Comparison of ENCODE assay signal across 8 mouse cellular contexts in the genomic region with DNA sequence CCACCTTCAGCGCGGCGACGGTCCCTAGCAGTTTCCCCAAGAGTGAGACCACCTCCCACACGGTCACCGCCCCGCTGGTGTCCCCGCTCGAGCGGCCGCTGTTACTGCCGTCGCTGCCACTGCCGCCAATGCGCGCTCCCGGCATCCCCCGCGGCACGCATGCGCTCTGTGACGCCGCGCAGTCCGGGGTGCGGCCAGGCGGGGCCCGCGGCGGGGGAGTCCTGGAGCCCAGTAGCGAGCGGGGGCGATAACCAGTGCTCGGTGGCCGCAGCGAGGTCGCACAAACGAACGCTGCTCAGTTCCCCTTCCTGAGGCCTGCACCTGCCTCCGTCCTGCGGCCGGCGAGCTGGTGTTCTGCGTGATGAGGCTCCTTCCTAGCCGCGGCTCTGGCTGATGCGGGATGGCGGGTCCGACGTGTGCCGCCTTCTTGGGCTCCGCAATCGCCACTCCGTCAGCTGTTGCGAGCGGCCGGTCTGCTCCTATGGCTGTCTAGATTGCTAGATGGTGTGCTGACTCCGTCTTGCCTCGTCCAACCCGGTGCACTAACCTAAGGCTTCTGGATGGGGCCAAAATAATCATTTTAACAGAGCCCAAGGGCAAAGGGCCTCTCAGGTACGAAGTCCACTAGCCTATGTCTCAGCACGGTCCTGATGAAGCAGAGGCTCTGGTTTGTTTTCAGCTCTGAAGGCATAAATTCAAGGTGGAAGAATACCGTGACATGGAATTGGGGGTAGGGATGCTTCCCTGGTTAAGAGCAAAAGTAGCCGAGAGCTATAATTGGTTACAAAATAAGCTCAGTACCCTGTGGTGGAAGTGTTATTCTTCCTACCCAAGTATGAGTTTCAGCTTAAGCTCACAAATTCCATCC. TPM values are rescaled to one million over a fixed set of nuclear protein-coding genes. Genes with fewer than 3 reads are reported as not detected.
DNase-seq lines count a peak whose midpoint lies in the region; ATAC-seq and TF ChIP-seq lines count a peak whose summit lies in the region.

No protein-coding gene starts in this region.

- peaks cover 7% of the 10 kb centered on the region for H3K4me1 ChIP-seq in embryonic facial prominence, embryonic 13.5 days
- peaks cover 3% of the 10 kb centered on the region for H3K4me1 ChIP-seq in heart, adult 2 months (ENCODE audit: control insufficient read depth, insufficient read depth, low read length)
- H3K4me1 ChIP-seq in limb, embryonic 13.5 days = peaks cover 15% of the 10 kb centered on the region
- peaks cover 32% of the 10 kb centered on the region for H3K4me1 ChIP-seq in midbrain, embryonic 15.5 days

- peak overlapping the region; percentile 89 for H3K27ac ChIP-seq in embryonic facial prominence, embryonic 13.5 days
- H3K27ac ChIP-seq in heart, adult 2 months = peak overlapping the region; percentile 96
- peak overlapping the region; percentile 90 for H3K27ac ChIP-seq in limb, embryonic 13.5 days
- H3K27ac ChIP-seq in midbrain, embryonic 15.5 days = peak overlapping the region; percentile 97

- intact Hi-C loops in heart, adult 2 months (cut with DNase I) = loop anchor here (2.0 to 10.0 kb wide), 2 partner anchors 17 to 121 kb away; partner anchors contain the start of genes Lats1 and Pcmt1

- H3K79me2 ChIP-seq in heart, adult 2 months (replicated peaks; ENCODE audit: control insufficient read depth, insufficient read depth, low read length) = peaks cover 2% of the 10 kb centered on the region

- 0 out of 2 replicates have a peak, but pooled peaks have one; percentile 31 for TF ChIP-seq EP300 in heart, adult 2 months (IDR thresholded peaks at IDR 0.05; ENCODE audit: insufficient read depth, low read depth, low read length)

- WGBS in embryonic facial prominence, embryonic 13.5 days = under 1% methylated on average over 64 of the region's 64 CpGs
- WGBS in heart, adult 2 months = under 1% methylated on average over 64 of the region's 64 CpGs
- under 1% methylated on average over 64 of the region's 64 CpGs for WGBS in limb, embryonic 13.5 days
- WGBS in midbrain, embryonic 15.5 days = under 1% methylated on average over 64 of the region's 64 CpGs

- H3K9ac ChIP-seq in embryonic facial prominence, embryonic 13.5 days = peak overlapping the region; percentile 93
- peak overlapping the region; percentile 93 for H3K9ac ChIP-seq in heart, adult 2 months (ENCODE audit: low read depth, low read length)
- H3K9ac ChIP-seq in limb, embryonic 13.5 days = peak overlapping the region; percentile 89
- H3K9ac ChIP-seq in midbrain, embryonic 15.5 days = peak overlapping the region; percentile 91

- no peaks in the 10 kb centered on the region for H3K36me3 ChIP-seq in embryonic facial prominence, embryonic 13.5 days
- H3K36me3 ChIP-seq in heart, adult 2 months (ENCODE audit: control insufficient read depth, insufficient read depth, low read length) = peaks cover 3% of the 10 kb centered on the region; the same call in 1 of the 2 replicates
- no peaks in the 10 kb centered on the region for H3K36me3 ChIP-seq in limb, embryonic 13.5 days
- H3K36me3 ChIP-seq in midbrain, embryonic 15.5 days (replicated peaks) = no peaks in the 10 kb centered on the region

- peak overlapping the region; percentile 96 for H3K4me3 ChIP-seq in embryonic facial prominence, embryonic 13.5 days
- H3K4me3 ChIP-seq in heart, adult 2 months = peak overlapping the region; percentile 94
- peak overlapping the region; percentile 94 for H3K4me3 ChIP-seq in limb, embryonic 13.5 days
- peak overlapping the region; percentile 94 for H3K4me3 ChIP-seq in midbrain, embryonic 15.5 days

- H3K27me3 ChIP-seq in embryonic facial prominence, embryonic 13.5 days = no peaks in the 10 kb centered on the region
- H3K27me3 ChIP-seq in heart, adult 2 months (ENCODE audit: control insufficient read depth, insufficient read depth, low read length) = no peaks in the 10 kb centered on the region
- H3K27me3 ChIP-seq in limb, embryonic 13.5 days = no peaks in the 10 kb centered on the region
- no peaks in the 10 kb centered on the region for H3K27me3 ChIP-seq in midbrain, embryonic 15.5 days (replicated peaks)

- peak; percentile 84 for ATAC-seq in embryonic facial prominence, embryonic 13.5 days (ENCODE audit: insufficient number of reproducible peaks, insufficient read depth, low FRiP score, low TSS enrichment, low read depth)
- peak; percentile 93 for ATAC-seq in limb, embryonic 13.5 days (ENCODE audit: low FRiP score, low read depth)
- peak; percentile 93 for ATAC-seq in midbrain, embryonic 15.5 days (replicated peaks)

- peak; percentile 91 for TF ChIP-seq POLR2A in heart, adult 2 months (IDR thresholded peaks at IDR 0.05; ENCODE audit: insufficient read depth, low read depth, low read length)

- peak overlapping the region; percentile 87 for H3K4me2 ChIP-seq in embryonic facial prominence, embryonic 13.5 days
- peak overlapping the region; percentile 81 for H3K4me2 ChIP-seq in limb, embryonic 13.5 days (replicated peaks)
- H3K4me2 ChIP-seq in midbrain, embryonic 15.5 days = peak overlapping the region; percentile 90

- peak; percentile 75 for DNase-seq in 3T3-L1 (ENCODE audit: low read depth, low spot score)
- DNase-seq in adrenal gland, postnatal 4 days (ENCODE audit: low spot score in 2 of 2) = peak; percentile 86 to 88
- peak; percentile 96 to 98 for DNase-seq in heart, adult 2 months
- peak; percentile 89 for DNase-seq in kidney, adult 8-10 months
- DNase-seq in spleen, adult 18-20 months = peak; percentile 86 to 93

- H3K9me3 ChIP-seq in embryonic facial prominence, embryonic 13.5 days = no peaks in the 10 kb centered on the region
- no peaks in the 10 kb centered on the region for H3K9me3 ChIP-seq in limb, embryonic 13.5 days
- H3K9me3 ChIP-seq in midbrain, embryonic 15.5 days = no peaks in the 10 kb centered on the region

- TF ChIP-seq CTCF in heart, adult 2 months (IDR thresholded peaks at IDR 0.05) = peak; percentile 14; the same call in 1 of the 2 replicates

RNA-seq across cellular contexts. Expression of gene Nup43, which starts 3.9 kb away (rescaled TPM):
- 10 to 100 TPM; 16.2 to 16.3 TPM for total RNA-seq in adrenal gland, postnatal 4 days (2021)
- polyA plus RNA-seq in embryonic facial prominence, embryonic 13.5 days (2015; fragmentation: Nextera tagmentation; extraction: Ambion mirVana) = 60.8 and 67.2 TPM in 2 replicates
- 1 to 10 TPM; 4.6 to 6.3 TPM for total RNA-seq in heart, adult 2 months (2021)
- 4.9 and 6.7 TPM in 2 replicates for polyA plus RNA-seq in heart, adult 2 months (2012; rRNA removed)
- 61.0 and 67.0 TPM in 2 replicates for polyA plus RNA-seq in limb, embryonic 13.5 days (2015; fragmentation: Nextera tagmentation; extraction: Ambion mirVana)
- polyA plus RNA-seq in midbrain, embryonic 15.5 days (2015; fragmentation: Nextera tagmentation; extraction: Ambion mirVana) = 32.9 and 35.0 TPM in 2 replicates

RNA-seq across cellular contexts. Expression of gene Pcmt1, which starts 17.5 kb away (rescaled TPM):
- total RNA-seq in adrenal gland, postnatal 4 days (2021) = 10 to 100 TPM; 84.7 to 89.2 TPM
- polyA plus RNA-seq in embryonic facial prominence, embryonic 13.5 days (2015; fragmentation: Nextera tagmentation; extraction: Ambion mirVana) = 126 and 135 TPM in 2 replicates
- 100 to 1,000 TPM in 1 of 2 experiments, 10 to 100 TPM in 1; 92.5 to 101 TPM for total RNA-seq in heart, adult 2 months (2021)
- 35.3 and 61.6 TPM in 2 replicates for polyA plus RNA-seq in heart, adult 2 months (2012; rRNA removed)
- 125 and 132 TPM in 2 replicates for polyA plus RNA-seq in limb, embryonic 13.5 days (2015; fragmentation: Nextera tagmentation; extraction: Ambion mirVana)
- polyA plus RNA-seq in midbrain, embryonic 15.5 days (2015; fragmentation: Nextera tagmentation; extraction: Ambion mirVana) = 155 and 156 TPM in 2 replicates

RNA-seq across cellular contexts. Expression of gene Lats1, which starts 17.6 kb away (rescaled TPM):
- total RNA-seq in adrenal gland, postnatal 4 days (2021) = 10 to 100 TPM; 63.5 to 65.9 TPM
- polyA plus RNA-seq in embryonic facial prominence, embryonic 13.5 days (2015; fragmentation: Nextera tagmentation; extraction: Ambion mirVana) = 8.3 and 9.7 TPM in 2 replicates
- 10 to 100 TPM; 10.8 to 11.5 TPM for total RNA-seq in heart, adult 2 months (2021)
- polyA plus RNA-seq in heart, adult 2 months (2012; rRNA removed) = 5.5 and 9.9 TPM in 2 replicates
- 7.3 and 7.6 TPM in 2 replicates for polyA plus RNA-seq in limb, embryonic 13.5 days (2015; fragmentation: Nextera tagmentation; extraction: Ambion mirVana)
- polyA plus RNA-seq in midbrain, embryonic 15.5 days (2015; fragmentation: Nextera tagmentation; extraction: Ambion mirVana) = 10.2 and 10.4 TPM in 2 replicates

Comparison
In these comparisons a context has a peak if more than half of its experiments do, and no peak if none do; other contexts are left out.
1. Peak in every context shown above with its lines: DNase-seq, ATAC-seq, H3K4me3 ChIP-seq and H3K27ac ChIP-seq.